Mouse (Mus musculus): ENCODE data around the gene Mepe. TPM values are rescaled to one million over a fixed set of nuclear protein-coding genes. Genes with fewer than 3 reads are reported as not detected.

Mepe gene
- polyA plus RNA-seq, 1 experiment from 2014 or later, result not detected

Small RNA genes within 50 kb of the gene (microRNA-seq; reads per million reads assigned to microRNA genes)
- gene Gm23616, result not detected

Other genes with a start within 250 kb of the Mepe start
- gene Gm17660, start 247.7 kb upstream of the Mepe start, polyA plus RNA-seq (2015; fragmentation: Nextera tagmentation; extraction: Ambion mirVana), result not detected in 2 replicates
- 433 and 435 TPM in 2 replicates for gene Sparcl1, start 211.6 kb upstream of the Mepe start, polyA plus RNA-seq (2015; fragmentation: Nextera tagmentation; extraction: Ambion mirVana)
- 0.06 TPM in 1 of 2 replicates, not detected in the other for gene Dspp, start 154.6 kb upstream of the Mepe start, polyA plus RNA-seq (2015; fragmentation: Nextera tagmentation; extraction: Ambion mirVana)
- 0.55 and 4.7 TPM in 2 replicates for gene Dmp1, start 122.7 kb upstream of the Mepe start, polyA plus RNA-seq (2015; fragmentation: Nextera tagmentation; extraction: Ambion mirVana)
- 11.6 and 57.6 TPM in 2 replicates for gene Ibsp, start 26.2 kb upstream of the Mepe start, polyA plus RNA-seq (2015; fragmentation: Nextera tagmentation; extraction: Ambion mirVana)
- gene Spp1, start 109.8 kb downstream of the Mepe start, polyA plus RNA-seq (2015; fragmentation: Nextera tagmentation; extraction: Ambion mirVana), result 4.5 and 90.3 TPM in 2 replicates
- gene Pkd2, start 134.1 kb downstream of the Mepe start, polyA plus RNA-seq (2015; fragmentation: Nextera tagmentation; extraction: Ambion mirVana), result 12.0 and 12.4 TPM in 2 replicates
- 10.7 and 11.2 TPM in 2 replicates for gene BC005561, start 183.0 kb downstream of the Mepe start, polyA plus RNA-seq (2015; fragmentation: Nextera tagmentation; extraction: Ambion mirVana)